Mouse (Mus musculus) limb, embryonic 13.5 days (tissue): ENCODE results near the gene Pdxk. TPM values are rescaled to one million over a fixed set of nuclear protein-coding genes. Genes with fewer than 3 reads are reported as not detected.

ENCODE experiments used
- ATAC-seq: fragments of 200-750 bp; cut with Nextera tagmentation; 2 replicates; pipeline ENCODE4 v1.8.0; 2017; ENCODE audit warnings: low read depth, moderate number of reproducible peaks, moderate TSS enrichment; ENCODE audit not compliant: low FRiP score
- H3K27ac ChIP-seq: fragments of 300-500 bp; sonication (generic); 2 replicates; pipeline ENCODE4 v1.5.1; 2015; ENCODE audit warnings: inconsistent platforms, mild to moderate bottlenecking, moderate library complexity
- H3K27me3 ChIP-seq: fragments of 300-500 bp; sonication (generic); 2 replicates; pipeline ENCODE4 v1.6.1; 2015; ENCODE audit warnings: mild to moderate bottlenecking, inconsistent platforms
- H3K36me3 ChIP-seq: fragments of 300-500 bp; sonication (generic); 2 replicates; pipeline ENCODE4 v1.6.1; 2015; ENCODE audit warnings: inconsistent platforms, mild to moderate bottlenecking, moderate library complexity
- H3K4me1 ChIP-seq: fragments of 300-500 bp; sonication (generic); 2 replicates; pipeline ENCODE4 v1.6.1; 2015; ENCODE audit warnings: inconsistent platforms
- H3K4me2 ChIP-seq: fragments of 300-500 bp; sonication (generic); replicated peaks from 2 replicates; pipeline ENCODE4 v1.6.1; 2015; ENCODE audit warnings: inconsistent platforms, mild to moderate bottlenecking, moderate library complexity
- H3K4me3 ChIP-seq: fragments of 300-500 bp; sonication (generic); 2 replicates; pipeline ENCODE4 v1.5.1; 2015; ENCODE audit warnings: moderate library complexity, mild to moderate bottlenecking, inconsistent platforms
- H3K9ac ChIP-seq: fragments of 300-500 bp; sonication (generic); 2 replicates; pipeline ENCODE4 v1.6.1; 2015; ENCODE audit warnings: mild to moderate bottlenecking, inconsistent platforms
- H3K9me3 ChIP-seq: fragments of 300-500 bp; sonication (generic); 2 replicates; pipeline ENCODE4 v1.6.1; 2016; ENCODE audit warnings: inconsistent platforms
- WGBS: fragments of 180-500 bp; shearing (Covaris S2); methylation state at CpG from one replicate; pipeline ENCODE4 v1.1.7; 2015; 5-methylcytosine and 5-hydroxymethylcytosine counted together
- polyA plus RNA-seq: library from polyadenylated mRNA; unstranded; fragments of >200 nt; fragmentation: Nextera tagmentation; extraction: Ambion mirVana; gene quantifications from 2 replicates; pipeline ENCODE4 v1.2.1, GENCODE M21; 2015

Gene Pdxk
- polyA plus RNA-seq, 1 experiment from 2014 or later = 13.6 TPM

DNA sequence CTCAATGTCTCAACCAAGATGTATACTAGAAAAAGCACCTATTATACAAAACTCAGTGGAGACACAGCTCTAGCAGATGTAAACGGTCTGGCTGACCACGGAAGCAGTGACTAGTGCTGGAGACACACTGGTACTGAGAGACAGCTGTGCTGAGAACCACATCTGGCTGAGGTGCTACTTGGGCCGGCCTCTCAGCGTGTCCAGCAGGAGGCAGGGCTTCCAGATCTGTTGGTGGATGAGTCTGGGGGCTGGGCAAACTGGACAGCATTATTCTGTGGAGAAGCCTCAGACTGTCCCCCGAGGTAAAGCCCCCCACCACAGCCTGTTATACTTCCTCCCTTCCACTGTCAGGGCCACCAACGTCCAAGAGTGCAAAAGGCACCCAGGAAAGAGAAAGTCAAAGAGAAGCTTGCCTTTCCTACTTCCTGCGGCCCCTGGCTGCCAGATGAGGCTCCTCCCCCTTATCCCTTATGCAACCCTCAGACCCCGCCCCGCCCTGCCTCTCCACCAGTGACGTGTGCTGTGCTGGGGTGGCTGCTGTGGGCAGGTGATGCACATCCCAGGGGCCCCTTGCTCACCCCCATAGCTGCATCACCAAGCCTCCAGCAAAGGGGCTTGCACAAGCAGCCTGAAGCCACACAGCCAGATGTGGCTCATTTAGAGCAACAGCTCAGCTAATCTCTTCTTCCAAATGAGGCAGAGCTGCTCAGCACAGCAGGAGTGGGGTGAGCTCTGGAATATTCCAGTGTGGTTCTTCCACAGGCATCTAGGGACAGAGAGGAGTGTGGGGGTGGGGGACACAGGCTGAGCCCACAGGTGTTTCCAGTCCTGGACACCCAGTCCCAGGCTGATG lies 7.1 kb downstream of the Pdxk start:
- H3K36me3 ChIP-seq = no peaks in the 10 kb centered on the region
- no peaks in the 10 kb centered on the region for H3K9me3 ChIP-seq
- H3K4me2 ChIP-seq = peak overlapping the region; percentile 24; the same call in 1 of the 2 replicates
- no peaks in the 10 kb centered on the region for H3K27me3 ChIP-seq
- no peak overlapping the region for H3K27ac ChIP-seq
- H3K9ac ChIP-seq = peak overlapping the region; percentile 45
- no peak overlapping the region for H3K4me3 ChIP-seq
- 26% methylated on average over 10 of the region's 10 CpGs for WGBS
- H3K4me1 ChIP-seq = peaks cover 34% of the 10 kb centered on the region
- ATAC-seq = 0 out of 2 replicates have a peak, but pooled peaks have one; percentile 25

DNA sequence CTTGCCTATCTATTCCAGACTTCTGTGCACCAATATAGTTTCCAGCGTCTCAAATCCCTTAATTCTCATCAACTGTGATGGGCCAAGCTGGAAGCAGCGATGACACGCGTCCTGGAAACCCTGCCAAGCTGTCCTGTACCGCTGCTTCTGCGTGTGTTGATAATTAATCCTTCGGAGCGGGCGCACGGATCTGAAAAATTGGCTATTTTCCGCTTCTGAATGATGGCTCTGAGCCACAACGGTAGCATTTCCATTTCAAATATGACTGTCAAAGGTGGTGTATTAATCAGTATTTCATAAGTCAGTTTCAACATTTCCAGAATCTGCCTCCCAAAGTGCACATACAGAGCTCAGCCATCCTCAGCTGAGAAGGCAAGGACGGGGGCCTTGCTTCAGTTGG lies 8.1 kb downstream of the Pdxk start:
- H3K4me1 ChIP-seq = peaks cover 34% of the 10 kb centered on the region
- no peaks in the 10 kb centered on the region for H3K36me3 ChIP-seq
- no peaks in the 10 kb centered on the region for H3K27me3 ChIP-seq
- WGBS = 90% methylated on average over 13 of the region's 13 CpGs
- H3K9me3 ChIP-seq = no peaks in the 10 kb centered on the region
- no peak overlapping the region for H3K27ac ChIP-seq
- H3K9ac ChIP-seq = no peak overlapping the region
- no peak overlapping the region for H3K4me3 ChIP-seq
- no peak for ATAC-seq
- H3K4me2 ChIP-seq = no peak overlapping the region

DNA sequence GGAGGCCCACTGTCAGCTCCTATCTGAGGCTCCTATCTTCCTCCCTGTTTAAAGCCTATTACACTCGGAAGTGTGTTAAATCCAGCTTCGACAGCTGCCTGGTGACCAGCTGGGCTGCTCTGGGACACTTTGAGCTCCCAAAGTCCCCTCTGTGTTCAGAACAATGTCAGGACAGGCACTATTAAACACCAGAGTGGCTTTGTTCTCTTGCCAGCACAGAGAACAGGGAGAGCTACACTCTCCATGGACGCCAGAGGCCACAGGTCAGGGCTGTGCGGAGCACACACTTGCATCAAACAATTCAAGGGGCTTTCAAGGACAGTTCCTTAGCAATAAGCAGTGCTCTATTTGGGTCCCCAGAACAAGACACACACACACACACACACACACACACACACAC lies 12.1 kb downstream of the Pdxk start:
- H3K9ac ChIP-seq = no peak overlapping the region
- H3K27ac ChIP-seq = no peak overlapping the region
- no peaks in the 10 kb centered on the region for H3K27me3 ChIP-seq
- peaks cover 30% of the 10 kb centered on the region for H3K36me3 ChIP-seq
- no peak for ATAC-seq
- H3K4me2 ChIP-seq = no peak overlapping the region
- WGBS = 57% methylated on average over 4 of the region's 4 CpGs
- no peaks in the 10 kb centered on the region for H3K9me3 ChIP-seq
- peaks cover 3% of the 10 kb centered on the region for H3K4me1 ChIP-seq
- H3K4me3 ChIP-seq = no peak overlapping the region

DNA sequence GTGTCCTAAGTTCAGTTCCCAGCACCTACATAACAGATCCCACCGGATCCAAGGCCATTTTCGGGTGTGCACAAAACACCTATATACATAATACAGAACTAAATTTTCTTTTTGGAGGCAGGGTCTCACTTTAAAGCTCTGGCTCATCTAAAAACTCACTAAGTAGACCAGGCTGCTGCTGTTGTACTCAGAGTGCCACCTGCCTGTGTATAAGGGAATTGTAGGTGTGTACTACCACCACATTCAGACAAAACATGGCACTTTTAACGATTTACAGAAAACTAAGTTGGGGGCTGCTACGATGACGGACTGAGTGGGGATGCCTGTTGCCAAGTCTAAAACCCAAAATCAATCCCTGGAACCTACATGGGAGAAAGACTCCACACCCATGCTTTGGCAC lies 14.0 kb downstream of the Pdxk start:
- 84% methylated on average over 5 of the region's 5 CpGs for WGBS
- ATAC-seq = no peak
- no peaks in the 10 kb centered on the region for H3K4me1 ChIP-seq

DNA sequence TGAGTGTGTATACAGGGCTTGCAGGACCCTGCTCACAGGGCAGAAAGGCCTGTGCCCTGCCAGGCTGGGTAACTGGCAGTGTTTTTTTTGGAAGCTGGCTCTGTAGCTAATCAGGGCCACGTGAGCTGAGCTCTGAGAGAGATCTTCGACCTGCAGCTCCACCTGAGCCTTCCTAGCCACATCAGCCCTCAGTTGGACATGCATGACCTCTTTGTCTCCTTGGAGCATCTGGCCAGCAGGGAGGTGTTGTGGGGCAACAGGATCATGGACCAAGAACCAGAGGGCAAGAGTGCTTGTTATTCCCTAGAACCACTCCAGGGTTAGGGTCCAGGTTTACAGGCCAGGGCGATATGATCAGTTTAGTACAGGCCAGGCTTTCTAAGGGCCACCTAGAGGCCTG lies 17.4 kb downstream of the Pdxk start:
- ATAC-seq = no peak
- H3K9ac ChIP-seq = no peak overlapping the region
- H3K27me3 ChIP-seq = no peaks in the 10 kb centered on the region
- H3K4me2 ChIP-seq = no peak overlapping the region
- peaks cover 78% of the 10 kb centered on the region for H3K36me3 ChIP-seq
- no peak overlapping the region for H3K4me3 ChIP-seq
- 84% methylated on average over 3 of the region's 3 CpGs for WGBS
- H3K27ac ChIP-seq = no peak overlapping the region
- no peaks in the 10 kb centered on the region for H3K9me3 ChIP-seq
- H3K4me1 ChIP-seq = no peaks in the 10 kb centered on the region

More for the DNA sequence above, 14.0 kb downstream of the Pdxk start:
- Histone ChIP-seq H3K9me3 (no peaks in the 10 kb centered on the region), H3K27me3 (no peaks in the 10 kb centered on the region), H3K4me2 (no peak overlapping the region), H3K9ac (no peak overlapping the region), H3K4me3 (no peak overlapping the region), H3K27ac (no peak overlapping the region), H3K36me3 (peaks cover 47% of the 10 kb centered on the region)

DNA sequence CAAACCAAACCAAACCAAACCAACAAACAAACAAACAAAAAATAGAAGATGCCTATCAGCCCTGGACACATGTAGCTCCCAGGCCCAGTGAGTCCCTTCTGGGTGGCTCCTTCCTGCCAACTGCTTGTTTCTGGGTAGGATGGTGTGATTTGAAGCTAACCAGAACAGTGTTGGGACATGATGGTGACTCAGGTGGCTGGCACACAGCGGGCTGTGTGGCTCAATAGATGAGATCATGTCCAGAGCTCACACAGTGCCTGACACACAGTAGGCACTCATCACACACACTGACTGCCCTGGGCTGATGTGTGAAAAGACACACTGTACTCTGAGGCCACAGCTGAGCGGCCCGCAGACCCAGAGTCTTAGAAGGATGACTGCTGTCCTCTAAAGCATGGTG lies 18.6 kb downstream of the Pdxk start:
- no peak overlapping the region for H3K9ac ChIP-seq
- no peak overlapping the region for H3K27ac ChIP-seq
- ATAC-seq = no peak
- H3K9me3 ChIP-seq = no peaks in the 10 kb centered on the region
- no peaks in the 10 kb centered on the region for H3K4me1 ChIP-seq
- peaks cover 89% of the 10 kb centered on the region for H3K36me3 ChIP-seq
- H3K4me3 ChIP-seq = no peak overlapping the region
- no peak overlapping the region for H3K4me2 ChIP-seq
- WGBS = 92% methylated on average over 3 of the region's 3 CpGs
- no peaks in the 10 kb centered on the region for H3K27me3 ChIP-seq

DNA sequence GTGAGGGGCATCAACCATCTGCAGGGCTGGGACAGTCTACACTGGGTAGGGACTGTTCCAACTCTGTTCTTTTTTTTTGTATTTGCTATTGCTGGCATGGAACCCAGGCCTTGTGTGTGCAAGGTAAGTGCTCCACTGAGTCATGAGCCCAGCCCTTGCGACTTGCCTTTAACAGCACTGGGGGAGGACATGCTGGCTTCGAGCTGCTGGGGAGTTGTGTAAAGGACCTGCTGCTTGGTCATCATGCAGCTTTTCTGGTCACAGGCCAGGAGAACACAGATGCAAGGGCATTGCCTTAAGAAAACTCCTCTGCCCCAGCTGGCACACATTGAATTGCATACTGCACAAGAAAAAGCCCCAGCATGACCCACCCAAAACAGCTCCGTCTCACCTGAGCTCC lies 22.5 kb downstream of the Pdxk start:
- ATAC-seq = no peak
- no peaks in the 10 kb centered on the region for H3K27me3 ChIP-seq
- H3K9me3 ChIP-seq = no peaks in the 10 kb centered on the region
- no peak overlapping the region for H3K27ac ChIP-seq
- H3K4me1 ChIP-seq = no peaks in the 10 kb centered on the region
- H3K36me3 ChIP-seq = peaks cover 68% of the 10 kb centered on the region
- H3K4me3 ChIP-seq = no peak overlapping the region
- 89% methylated on average over 3 of the region's 3 CpGs for WGBS
- 0 out of 2 replicates have a peak overlapping the region, but pooled peaks have one; percentile 4 for H3K9ac ChIP-seq
- no peak overlapping the region for H3K4me2 ChIP-seq

DNA sequence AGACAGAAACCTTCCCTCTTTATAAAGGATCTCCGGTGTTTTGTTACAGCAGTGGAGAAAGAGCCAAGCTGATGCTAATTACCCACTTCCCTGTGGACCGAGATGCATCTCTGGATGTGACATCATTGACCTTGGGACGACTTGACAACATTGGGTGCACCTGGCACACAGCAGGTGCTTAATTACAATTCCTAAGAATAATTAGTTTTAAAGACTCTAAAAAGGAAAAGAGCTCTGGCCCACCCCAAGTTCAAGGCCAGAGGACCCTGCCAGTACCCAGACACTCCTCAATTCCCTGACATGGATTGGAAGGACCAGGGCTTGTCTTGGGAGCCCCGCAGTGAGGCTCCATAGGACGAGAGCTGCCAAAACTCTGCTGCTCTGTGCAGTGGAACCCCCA lies 23.2 kb downstream of the Pdxk start:
- Histone ChIP-seq H3K4me1 (no peaks in the 10 kb centered on the region), H3K9ac (no peak overlapping the region), H3K27me3 (no peaks in the 10 kb centered on the region), H3K9me3 (no peaks in the 10 kb centered on the region), H3K4me2 (no peak overlapping the region), H3K27ac (no peak overlapping the region), H3K4me3 (no peak overlapping the region), H3K36me3 (peaks cover 61% of the 10 kb centered on the region)
- ATAC-seq = no peak
- 77% methylated on average over 5 of the region's 5 CpGs for WGBS

DNA sequence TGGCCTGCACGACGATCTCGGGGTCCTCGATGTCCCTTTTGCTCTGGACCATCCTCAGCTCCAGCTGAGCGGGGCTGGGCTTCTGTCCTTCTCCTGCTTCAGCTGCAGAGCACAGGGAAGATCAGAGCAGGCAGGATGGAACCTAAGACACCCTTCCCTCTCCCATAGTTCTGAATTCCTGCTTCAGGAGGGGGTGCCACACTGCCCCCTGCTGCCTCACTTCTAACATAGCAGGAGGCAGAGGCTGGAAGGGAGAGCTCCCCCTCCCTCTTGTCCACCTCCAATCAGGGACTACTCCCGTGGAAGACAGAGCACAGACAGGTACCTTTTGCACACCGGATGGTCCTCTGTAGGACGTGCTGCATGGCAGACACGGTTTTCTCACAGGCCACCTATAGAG lies 24.0 kb downstream of the Pdxk start:
- WGBS = 68% methylated on average over 9 of the region's 9 CpGs
- Histone ChIP-seq H3K27me3 (no peaks in the 10 kb centered on the region), H3K27ac (no peak overlapping the region), H3K4me3 (no peak overlapping the region), H3K4me2 (no peak overlapping the region), H3K4me1 (no peaks in the 10 kb centered on the region), H3K36me3 (peaks cover 55% of the 10 kb centered on the region), H3K9ac (no peak overlapping the region), H3K9me3 (no peaks in the 10 kb centered on the region)
- no peak for ATAC-seq

DNA sequence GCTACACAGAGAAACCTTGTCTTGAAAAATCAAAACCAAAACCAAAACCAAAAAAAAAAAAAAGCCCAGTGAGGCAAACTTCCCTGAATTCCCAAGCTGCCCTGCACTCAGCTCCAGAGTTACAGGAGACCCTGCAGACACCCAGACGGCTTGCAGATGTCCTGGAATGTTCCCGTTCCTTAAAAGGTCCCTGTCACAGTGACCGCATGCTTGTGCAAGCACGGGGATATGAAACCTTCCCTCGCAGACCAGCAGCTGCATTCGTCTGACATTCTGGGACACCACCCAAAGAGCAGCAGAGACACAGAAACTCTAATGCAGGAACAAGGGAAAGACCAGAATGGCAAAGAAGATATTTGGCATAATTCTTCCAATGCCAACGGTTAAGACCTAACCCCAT lies 24.8 kb downstream of the Pdxk start:
- no peak for ATAC-seq

DNA sequence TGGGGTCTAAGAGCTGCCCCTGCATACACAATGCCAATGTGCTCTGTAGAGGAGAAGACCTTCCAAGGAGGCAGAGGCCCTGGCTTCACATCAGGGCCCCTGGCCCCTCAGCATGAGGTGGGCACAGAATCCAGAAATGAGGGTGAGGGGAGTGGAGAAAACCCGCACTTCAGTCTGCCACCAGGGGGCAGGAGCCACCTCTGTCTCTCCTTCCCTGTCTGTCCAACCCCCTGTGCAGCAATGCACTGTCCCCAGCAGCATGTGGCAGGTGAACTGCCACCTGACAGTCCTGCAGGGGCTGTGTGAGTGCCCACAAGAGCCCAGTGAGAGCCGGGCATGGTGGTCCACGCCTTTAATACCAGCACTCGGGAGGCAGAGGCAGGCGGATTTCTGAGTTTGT lies 25.2 kb downstream of the Pdxk start:
- H3K9ac ChIP-seq = no peak overlapping the region
- no peak overlapping the region for H3K4me3 ChIP-seq
- no peaks in the 10 kb centered on the region for H3K4me1 ChIP-seq
- WGBS = 63% methylated on average over 5 of the region's 5 CpGs
- H3K36me3 ChIP-seq = peaks cover 42% of the 10 kb centered on the region
- H3K27ac ChIP-seq = no peak overlapping the region
- no peaks in the 10 kb centered on the region for H3K9me3 ChIP-seq
- no peak for ATAC-seq
- no peak overlapping the region for H3K4me2 ChIP-seq
- H3K27me3 ChIP-seq = no peaks in the 10 kb centered on the region

More for the DNA sequence above, 24.8 kb downstream of the Pdxk start:
- Histone ChIP-seq H3K9me3 (no peaks in the 10 kb centered on the region), H3K36me3 (peaks cover 47% of the 10 kb centered on the region), H3K4me1 (no peaks in the 10 kb centered on the region), H3K27ac (no peak overlapping the region), H3K4me2 (no peak overlapping the region), H3K4me3 (no peak overlapping the region), H3K9ac (no peak overlapping the region), H3K27me3 (no peaks in the 10 kb centered on the region)
- WGBS = 87% methylated on average over 7 of the region's 7 CpGs

DNA sequence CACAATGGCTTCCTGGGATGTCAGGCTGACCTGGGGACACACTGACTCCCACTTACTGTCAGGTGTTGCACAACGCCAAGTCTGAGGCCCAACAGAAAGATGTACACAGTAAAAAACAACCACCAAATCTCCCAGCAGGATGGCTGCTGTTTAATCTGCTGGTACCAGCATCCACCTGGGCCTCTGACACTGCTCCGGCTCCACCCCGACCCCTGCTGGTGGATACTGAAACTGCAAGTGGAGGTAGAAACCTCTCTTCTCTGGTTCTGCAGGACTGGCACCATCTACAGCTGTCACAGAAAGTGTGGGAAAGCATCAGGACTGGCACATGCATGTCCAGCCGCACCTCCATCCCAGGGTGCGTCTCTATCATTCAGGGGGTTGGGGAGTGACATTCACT lies 26.7 kb downstream of the Pdxk start:
- Histone ChIP-seq H3K4me1 (no peaks in the 10 kb centered on the region), H3K9ac (no peak overlapping the region), H3K4me3 (no peak overlapping the region), H3K4me2 (no peak overlapping the region), H3K27me3 (no peaks in the 10 kb centered on the region), H3K36me3 (peaks cover 30% of the 10 kb centered on the region), H3K27ac (no peak overlapping the region), H3K9me3 (no peaks in the 10 kb centered on the region)
- WGBS = 9% methylated on average over 5 of the region's 5 CpGs
- ATAC-seq = no peak; the same call in 1 of the 2 replicates

DNA sequence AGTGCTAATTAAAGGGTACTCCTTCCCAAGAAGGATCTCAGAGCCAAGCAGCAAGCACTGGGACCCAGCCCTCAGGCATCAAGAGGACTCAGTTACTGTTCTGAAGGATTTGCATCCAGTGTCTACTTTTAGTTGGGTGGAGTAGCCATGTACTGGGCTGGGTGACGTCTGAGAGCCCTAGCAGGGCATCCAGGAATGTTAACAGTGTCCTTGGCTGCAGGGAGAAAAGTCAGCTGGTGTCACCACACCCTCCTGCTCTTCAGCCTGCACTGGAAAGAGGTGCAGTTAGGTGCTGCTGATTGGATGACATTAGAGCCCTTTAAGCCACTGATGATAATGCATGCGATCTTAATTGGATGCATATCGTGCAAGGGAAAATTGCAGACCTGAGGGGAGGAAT lies 31.9 kb downstream of the Pdxk start:
- no peak for ATAC-seq
- Histone ChIP-seq H3K27ac (no peak overlapping the region), H3K4me1 (no peaks in the 10 kb centered on the region), H3K9ac (no peak overlapping the region), H3K36me3 (peaks cover 15% of the 10 kb centered on the region), H3K4me2 (no peak overlapping the region), H3K4me3 (no peak overlapping the region), H3K27me3 (no peaks in the 10 kb centered on the region), H3K9me3 (no peaks in the 10 kb centered on the region)
- 68% methylated on average over 3 of the region's 3 CpGs for WGBS
